8 mouse cellular contexts compared by ENCODE assay signal in the genomic region with DNA sequence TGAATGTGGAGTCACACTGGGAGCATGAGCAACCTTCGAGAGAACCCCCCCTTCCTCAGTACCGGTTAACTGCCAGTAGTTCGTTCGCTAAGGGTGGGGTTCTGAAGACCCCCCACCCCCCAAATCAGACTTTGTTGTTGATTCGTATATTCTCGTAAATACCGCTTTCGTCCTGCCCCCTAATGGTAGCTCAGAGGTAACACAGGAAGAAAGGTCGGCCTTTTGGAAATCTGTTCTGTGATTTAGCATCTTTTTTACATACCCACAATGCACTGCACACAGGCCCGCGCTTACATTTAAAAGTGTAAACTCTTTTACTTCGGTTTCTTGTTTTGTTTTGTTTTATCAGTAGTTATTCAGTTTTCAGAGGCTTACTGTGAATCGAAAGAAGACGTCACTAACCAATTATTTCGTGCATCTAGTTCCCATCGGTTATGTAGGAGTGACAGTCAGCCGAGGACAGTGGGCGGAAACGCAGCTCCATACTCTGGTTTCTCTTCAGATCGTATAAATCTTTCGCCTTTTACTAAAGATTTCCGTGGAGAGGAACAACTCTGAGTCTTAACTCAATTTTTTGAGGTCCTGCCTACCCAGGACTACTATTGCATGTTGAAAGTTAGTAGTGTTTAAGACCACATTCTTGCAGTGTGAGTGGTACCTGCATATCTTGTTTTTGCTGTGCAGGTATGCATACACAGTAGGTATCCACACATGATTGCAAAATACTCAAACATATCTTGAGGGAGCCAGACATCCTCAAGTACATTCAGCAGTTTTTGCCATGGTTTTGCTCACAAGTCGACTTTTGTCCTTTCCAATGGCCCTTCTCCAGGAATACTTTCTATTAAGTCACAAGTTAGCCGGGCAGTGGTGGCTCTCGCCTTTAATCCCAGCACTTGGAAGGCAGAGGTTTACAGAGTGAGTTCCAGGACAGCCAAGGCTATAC. TPM values are rescaled to one million over a fixed set of nuclear protein-coding genes. Genes with fewer than 3 reads are reported as not detected.
DNase-seq lines count a peak whose midpoint lies in the region; ATAC-seq and TF ChIP-seq lines count a peak whose summit lies in the region.

No protein-coding gene starts in this region.

- peak overlapping the region; percentile 34; the same call in 1 of the 2 replicates for H3K9ac ChIP-seq in forebrain, postnatal 0 days
- peak overlapping the region; percentile 28; the same call in 1 of the 2 replicates for H3K9ac ChIP-seq in intestine, embryonic 15.5 days
- peak overlapping the region; percentile 67 for H3K9ac ChIP-seq in neural tube, embryonic 13.5 days

- TF ChIP-seq CTCF in forebrain, postnatal 0 days (IDR thresholded peaks at IDR 0.05; ENCODE audit: low read depth), result peak; percentile 76

- no peaks in the 10 kb centered on the region for H3K27me3 ChIP-seq in forebrain, postnatal 0 days (ENCODE audit: insufficient read depth, low read length)
- H3K27me3 ChIP-seq in intestine, embryonic 15.5 days (replicated peaks), result no peaks in the 10 kb centered on the region
- no peaks in the 10 kb centered on the region for H3K27me3 ChIP-seq in neural tube, embryonic 13.5 days

- intact Hi-C loops in left cerebral cortex, postnatal 4 days (cut with DNase I), result no loop called here

- H3K4me2 ChIP-seq in forebrain, postnatal 0 days (ENCODE audit: low read depth), result peak overlapping the region; percentile 42
- H3K4me2 ChIP-seq in intestine, embryonic 15.5 days (replicated peaks), result peak overlapping the region; percentile 62
- H3K4me2 ChIP-seq in neural tube, embryonic 13.5 days, result peak overlapping the region; percentile 52

- no peaks in the 10 kb centered on the region for H3K36me3 ChIP-seq in forebrain, postnatal 0 days (ENCODE audit: insufficient read depth)
- no peaks in the 10 kb centered on the region for H3K36me3 ChIP-seq in intestine, embryonic 15.5 days
- H3K36me3 ChIP-seq in neural tube, embryonic 13.5 days, result no peaks in the 10 kb centered on the region

- no peak overlapping the region for H3K27ac ChIP-seq in forebrain, postnatal 0 days (ENCODE audit: low read depth, low read length)
- H3K27ac ChIP-seq in intestine, embryonic 15.5 days, result peak overlapping the region; percentile 62
- 0 out of 2 replicates have a peak overlapping the region, but pooled peaks have one; percentile 3 for H3K27ac ChIP-seq in neural tube, embryonic 13.5 days (replicated peaks)

- H3K9me3 ChIP-seq in forebrain, postnatal 0 days (ENCODE audit: low read length), result no peaks in the 10 kb centered on the region
- no peaks in the 10 kb centered on the region for H3K9me3 ChIP-seq in intestine, embryonic 15.5 days
- H3K9me3 ChIP-seq in neural tube, embryonic 13.5 days, result no peaks in the 10 kb centered on the region

- no peaks in the 10 kb centered on the region for H3K4me1 ChIP-seq in forebrain, postnatal 0 days (ENCODE audit: insufficient read depth)
- no peaks in the 10 kb centered on the region for H3K4me1 ChIP-seq in intestine, embryonic 15.5 days (replicated peaks)
- H3K4me1 ChIP-seq in neural tube, embryonic 13.5 days (replicated peaks), result peaks cover 5% of the 10 kb centered on the region; the same call in 1 of the 2 replicates

- peak overlapping the region; percentile 24 for H3K4me3 ChIP-seq in forebrain, postnatal 0 days (ENCODE audit: low read depth, low read length)
- peak overlapping the region; percentile 28 for H3K4me3 ChIP-seq in intestine, embryonic 15.5 days (replicated peaks)
- peak overlapping the region; percentile 28 for H3K4me3 ChIP-seq in neural tube, embryonic 13.5 days

- peak; percentile 37 for DNase-seq in left cerebral cortex, postnatal 4 days
- no peak for DNase-seq in left cerebral cortex, adult 8-10 months (ENCODE audit: low spot score in 2 of 2)
- DNase-seq in brain, adult 2 months (ENCODE audit: low read depth, low spot score), result peak; percentile 76
- peak; percentile 84 for DNase-seq in forebrain, postnatal 0 days
- DNase-seq in lung, adult 18-20 months, result peak; percentile 33 to 58
- no peak for DNase-seq in ovary, postnatal 36 days (ENCODE audit: low spot score)

- 1% methylated on average over 25 of the region's 25 CpGs for WGBS in forebrain, postnatal 0 days
- WGBS in intestine, embryonic 15.5 days, result under 1% methylated on average over 25 of the region's 25 CpGs
- 2% methylated on average over 25 of the region's 25 CpGs for WGBS in neural tube, embryonic 13.5 days

- peak; percentile 89 for ATAC-seq in forebrain, postnatal 0 days
- peak; percentile 96 for ATAC-seq in intestine, embryonic 15.5 days
- ATAC-seq in neural tube, embryonic 13.5 days (ENCODE audit: low read depth), result peak; percentile 72

RNA-seq across cellular contexts. Expression of a gene that starts 19.9 kb away (rescaled TPM):
- total RNA-seq in left cerebral cortex, postnatal 4 days (2021), result 1 to 10 TPM; 4.0 to 5.0 TPM
- total RNA-seq in left cerebral cortex, adult 8-10 months (2022), result under 1 TPM in 3 of 4 experiments, not detected in 1; 0.15 to 0.42 (median 0.36) TPM
- 4.2 and 9.1 TPM in 2 replicates for total RNA-seq in forebrain, postnatal 0 days (2014; rRNA removed)
- polyA plus RNA-seq in forebrain, postnatal 0 days (2015; fragmentation: Nextera tagmentation; extraction: Ambion mirVana), result 4.4 and 5.0 TPM in 2 replicates
- polyA plus RNA-seq in intestine, embryonic 15.5 days (2015; fragmentation: Nextera tagmentation; extraction: Ambion mirVana), result 37.7 and 48.7 TPM in 2 replicates
- polyA plus RNA-seq in neural tube, embryonic 13.5 days (2015; fragmentation: Nextera tagmentation; extraction: Ambion mirVana), result 11.8 and 16.1 TPM in 2 replicates

RNA-seq across cellular contexts. Expression of a gene that starts 46.3 kb away (rescaled TPM):
- total RNA-seq in left cerebral cortex, postnatal 4 days (2021), result 100 to 1,000 TPM; 774 to 852 TPM
- 100 to 1,000 TPM; 561 to 608 (median 588) TPM for total RNA-seq in left cerebral cortex, adult 8-10 months (2022)
- total RNA-seq in forebrain, postnatal 0 days (2014; rRNA removed), result 784 and 1,295 TPM in 2 replicates
- 481 and 630 TPM in 2 replicates for polyA plus RNA-seq in forebrain, postnatal 0 days (2015; fragmentation: Nextera tagmentation; extraction: Ambion mirVana)
- 1,027 and 1,033 TPM in 2 replicates for polyA plus RNA-seq in intestine, embryonic 15.5 days (2015; fragmentation: Nextera tagmentation; extraction: Ambion mirVana)
- 493 and 532 TPM in 2 replicates for polyA plus RNA-seq in neural tube, embryonic 13.5 days (2015; fragmentation: Nextera tagmentation; extraction: Ambion mirVana)

RNA-seq across cellular contexts. Expression of a gene that starts 49.4 kb away (rescaled TPM):
- 1 to 10 TPM; 4.6 to 5.2 TPM for total RNA-seq in left cerebral cortex, postnatal 4 days (2021)
- total RNA-seq in left cerebral cortex, adult 8-10 months (2022), result 1 to 10 TPM; 5.4 to 6.8 (median 6.1) TPM
- 9.8 and 11.6 TPM in 2 replicates for total RNA-seq in forebrain, postnatal 0 days (2014; rRNA removed)
- 10.5 and 12.4 TPM in 2 replicates for polyA plus RNA-seq in forebrain, postnatal 0 days (2015; fragmentation: Nextera tagmentation; extraction: Ambion mirVana)
- 9.5 and 11.7 TPM in 2 replicates for polyA plus RNA-seq in intestine, embryonic 15.5 days (2015; fragmentation: Nextera tagmentation; extraction: Ambion mirVana)
- polyA plus RNA-seq in neural tube, embryonic 13.5 days (2015; fragmentation: Nextera tagmentation; extraction: Ambion mirVana), result 5.9 and 6.5 TPM in 2 replicates

RNA-seq across cellular contexts. Expression of a gene that starts 49.6 kb away (rescaled TPM):
- total RNA-seq in left cerebral cortex, postnatal 4 days (2021), result 1 to 10 TPM; 1.3 to 1.4 TPM
- under 1 TPM; 0.32 to 0.91 (median 0.43) TPM for total RNA-seq in left cerebral cortex, adult 8-10 months (2022)
- total RNA-seq in forebrain, postnatal 0 days (2014; rRNA removed), result 1.5 and 1.8 TPM in 2 replicates
- polyA plus RNA-seq in forebrain, postnatal 0 days (2015; fragmentation: Nextera tagmentation; extraction: Ambion mirVana), result 2.0 and 2.5 TPM in 2 replicates
- polyA plus RNA-seq in intestine, embryonic 15.5 days (2015; fragmentation: Nextera tagmentation; extraction: Ambion mirVana), result 0.19 and 0.32 TPM in 2 replicates
- polyA plus RNA-seq in neural tube, embryonic 13.5 days (2015; fragmentation: Nextera tagmentation; extraction: Ambion mirVana), result 0.28 and 0.66 TPM in 2 replicates

Comparison
In these comparisons a context has a peak if more than half of its experiments do, and no peak if none do; other contexts are left out.
1. DNase-seq: peak in left cerebral cortex, postnatal 4 days (single experiment), brain, adult 2 months (single experiment), forebrain, postnatal 0 days (single experiment) and lung, adult 18-20 months (2 of 2); none in left cerebral cortex, adult 8-10 months (0 of 2) and ovary, postnatal 36 days (single experiment).
2. Peak in every context shown above with its lines, with median percentiles within 50 percentile points of each other: ATAC-seq, H3K4me2 ChIP-seq, H3K4me3 ChIP-seq and H3K9ac ChIP-seq.